Mouse (Mus musculus): ENCODE data around the gene Kcnq5. TPM values are rescaled to one million over a fixed set of nuclear protein-coding genes. Genes with fewer than 3 reads are reported as not detected.

Kcnq5 gene
- total and polyA plus RNA-seq, 2 experiments from 2014 or later, result 2.5 to 11.3 TPM

DNA sequence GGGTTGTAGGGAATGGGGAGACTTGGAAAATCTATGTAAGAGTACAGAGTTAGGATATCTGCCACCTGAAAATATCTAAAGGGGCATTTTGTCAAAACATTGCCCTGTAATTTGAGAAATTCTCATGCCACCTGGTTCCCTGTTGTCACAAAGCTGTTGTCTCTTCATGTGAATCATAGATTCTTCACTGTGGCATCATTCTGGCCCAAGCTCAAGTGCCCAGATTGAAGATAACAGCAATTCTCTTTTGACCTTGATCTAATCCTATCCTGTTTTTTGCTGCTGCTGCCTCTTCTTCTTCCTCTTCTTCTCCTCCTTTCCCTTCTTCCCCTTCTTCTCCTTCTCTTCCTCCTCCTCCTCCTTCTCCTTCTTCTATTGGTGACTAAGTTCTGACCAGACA is 240.5 kb downstream of the Kcnq5 start:
- H3K27ac ChIP-seq (ENCODE audit: low read depth, low read length), result no peak overlapping the region
- no peak overlapping the region for H3K9ac ChIP-seq (replicated peaks; ENCODE audit: low read length, poor library complexity, severe bottlenecking)
- no peak overlapping the region for H3K4me2 ChIP-seq (ENCODE audit: low read depth, low read length, poor library complexity, severe bottlenecking)
- H3K4me3 ChIP-seq (ENCODE audit: low read depth, low read length), result no peak overlapping the region
- H3K9me3 ChIP-seq (ENCODE audit: low read length), result no peaks in the 10 kb centered on the region
- ATAC-seq (ENCODE audit: low FRiP score) (no peak), DNase-seq (ENCODE audit: low spot score) (no peak)
- no peak for TF ChIP-seq CTCF (IDR thresholded peaks at IDR 0.05)
- H3K36me3 ChIP-seq (ENCODE audit: insufficient read depth, low read length), result no peaks in the 10 kb centered on the region
- no peaks in the 10 kb centered on the region for H3K4me1 ChIP-seq (ENCODE audit: insufficient read depth, low read length)
- no peaks in the 10 kb centered on the region for H3K27me3 ChIP-seq (ENCODE audit: insufficient read depth, low read length)

DNA sequence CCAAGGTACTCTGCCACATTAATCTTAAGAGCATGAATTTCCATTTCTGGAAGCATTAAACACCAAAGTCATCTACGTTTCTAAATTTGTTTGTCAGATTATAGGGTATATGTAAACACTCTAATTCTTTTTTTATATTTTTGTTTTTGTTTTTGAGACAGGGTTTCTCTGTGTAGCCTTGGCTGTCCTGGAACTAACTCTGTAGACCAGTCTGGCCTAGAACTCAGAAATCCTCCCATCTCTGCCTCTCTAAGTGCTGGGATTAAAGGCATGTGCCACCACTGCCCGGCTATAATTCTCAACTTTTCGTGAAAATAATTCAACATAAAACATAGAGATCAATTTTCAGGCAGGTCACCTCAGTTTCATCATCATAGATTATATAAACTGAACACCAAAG is 246.9 kb downstream of the Kcnq5 start:
- no peak overlapping the region for H3K4me2 ChIP-seq (ENCODE audit: low read depth, low read length, poor library complexity, severe bottlenecking)
- H3K9ac ChIP-seq (replicated peaks; ENCODE audit: low read length, poor library complexity, severe bottlenecking), result no peak overlapping the region
- H3K36me3 ChIP-seq (ENCODE audit: insufficient read depth, low read length), result no peaks in the 10 kb centered on the region
- H3K27ac ChIP-seq (ENCODE audit: low read depth, low read length), result no peak overlapping the region
- DNase-seq (ENCODE audit: low spot score) (no peak), ATAC-seq (ENCODE audit: low FRiP score) (no peak)
- no peaks in the 10 kb centered on the region for H3K27me3 ChIP-seq (ENCODE audit: insufficient read depth, low read length)
- H3K9me3 ChIP-seq (ENCODE audit: low read length), result no peaks in the 10 kb centered on the region
- no peaks in the 10 kb centered on the region for H3K4me1 ChIP-seq (ENCODE audit: insufficient read depth, low read length)
- 88% methylated on average over 3 of the region's 3 CpGs for WGBS
- TF ChIP-seq CTCF (IDR thresholded peaks at IDR 0.05), result no peak
- H3K4me3 ChIP-seq (ENCODE audit: low read depth, low read length), result no peak overlapping the region

DNA sequence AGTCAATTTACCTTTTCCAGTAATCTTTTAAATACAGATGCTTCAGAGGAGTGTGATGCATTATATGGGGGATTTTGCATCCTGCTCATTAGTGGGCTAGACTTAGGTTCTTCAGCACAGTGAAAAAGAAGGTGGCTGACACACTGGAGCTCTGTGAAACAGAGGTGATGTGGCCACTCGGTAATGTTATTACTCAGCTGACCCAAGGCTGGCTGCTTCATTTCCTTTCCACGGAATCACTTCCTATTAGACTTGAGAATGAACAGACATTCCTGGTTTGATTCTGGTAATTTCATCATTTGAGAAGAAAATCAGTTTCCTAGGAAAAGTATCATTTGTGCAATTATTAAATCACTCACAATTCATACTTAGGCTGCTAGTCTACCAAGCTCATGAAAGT is 249.0 kb downstream of the Kcnq5 start:
- no peaks in the 10 kb centered on the region for H3K4me1 ChIP-seq (ENCODE audit: insufficient read depth, low read length)
- H3K27me3 ChIP-seq (ENCODE audit: insufficient read depth, low read length), result no peaks in the 10 kb centered on the region
- ATAC-seq (ENCODE audit: low FRiP score) (no peak), DNase-seq (ENCODE audit: low spot score) (no peak)
- H3K36me3 ChIP-seq (ENCODE audit: insufficient read depth, low read length), result no peaks in the 10 kb centered on the region
- no peak for TF ChIP-seq CTCF (IDR thresholded peaks at IDR 0.05)
- H3K9me3 ChIP-seq (ENCODE audit: low read length), result no peaks in the 10 kb centered on the region
- H3K27ac ChIP-seq (ENCODE audit: low read depth, low read length), result no peak overlapping the region
- no peak overlapping the region for H3K4me2 ChIP-seq (ENCODE audit: low read depth, low read length, poor library complexity, severe bottlenecking)
- no peak overlapping the region for H3K4me3 ChIP-seq (ENCODE audit: low read depth, low read length)
- 78% methylated on average over 2 of the region's 2 CpGs for WGBS
- H3K9ac ChIP-seq (replicated peaks; ENCODE audit: low read length, poor library complexity, severe bottlenecking), result no peak overlapping the region

GRCm38 (mm10) chr1:21690458-21690857 is 271.3 kb downstream of the Kcnq5 start:
- no peak for TF ChIP-seq CTCF (IDR thresholded peaks at IDR 0.05)
- WGBS, result 59% methylated on average over 2 of the region's 2 CpGs
- no peaks in the 10 kb centered on the region for H3K27me3 ChIP-seq (ENCODE audit: insufficient read depth, low read length)
- ATAC-seq (ENCODE audit: low FRiP score) (no peak), DNase-seq (ENCODE audit: low spot score) (peak; percentile 6)
- no peak overlapping the region for H3K4me3 ChIP-seq (ENCODE audit: low read depth, low read length)
- H3K4me1 ChIP-seq (ENCODE audit: insufficient read depth, low read length), result no peaks in the 10 kb centered on the region
- no peaks in the 10 kb centered on the region for H3K9me3 ChIP-seq (ENCODE audit: low read length)
- H3K9ac ChIP-seq (replicated peaks; ENCODE audit: low read length, poor library complexity, severe bottlenecking), result no peak overlapping the region
- no peak overlapping the region for H3K27ac ChIP-seq (ENCODE audit: low read depth, low read length)
- no peaks in the 10 kb centered on the region for H3K36me3 ChIP-seq (ENCODE audit: insufficient read depth, low read length)
- no peak overlapping the region for H3K4me2 ChIP-seq (ENCODE audit: low read depth, low read length, poor library complexity, severe bottlenecking)

GRCm38 (mm10) chr1:21688918-21689317 is 272.8 kb downstream of the Kcnq5 start:
- no peak for ATAC-seq (ENCODE audit: low FRiP score)
- Histone ChIP-seq H3K27ac (ENCODE audit: low read depth, low read length) (no peak overlapping the region), H3K4me3 (ENCODE audit: low read depth, low read length) (no peak overlapping the region), H3K9me3 (ENCODE audit: low read length) (no peaks in the 10 kb centered on the region), H3K9ac (replicated peaks; ENCODE audit: low read length, poor library complexity, severe bottlenecking) (no peak overlapping the region), H3K36me3 (ENCODE audit: insufficient read depth, low read length) (no peaks in the 10 kb centered on the region), H3K4me1 (ENCODE audit: insufficient read depth, low read length) (no peaks in the 10 kb centered on the region), H3K4me2 (ENCODE audit: low read depth, low read length, poor library complexity, severe bottlenecking) (no peak overlapping the region), H3K27me3 (ENCODE audit: insufficient read depth, low read length) (no peaks in the 10 kb centered on the region)
- 83% methylated on average over 1 of the region's 1 CpGs for WGBS
- TF ChIP-seq CTCF (IDR thresholded peaks at IDR 0.05), result no peak
- no peak for DNase-seq (ENCODE audit: low spot score)

GRCm38 (mm10) chr1:21684444-21684843 is 277.3 kb downstream of the Kcnq5 start:
- Histone ChIP-seq H3K4me2 (ENCODE audit: low read depth, low read length, poor library complexity, severe bottlenecking) (no peak overlapping the region), H3K9ac (replicated peaks; ENCODE audit: low read length, poor library complexity, severe bottlenecking) (no peak overlapping the region), H3K9me3 (ENCODE audit: low read length) (no peaks in the 10 kb centered on the region), H3K4me3 (ENCODE audit: low read depth, low read length) (no peak overlapping the region), H3K27me3 (ENCODE audit: insufficient read depth, low read length) (no peaks in the 10 kb centered on the region), H3K4me1 (ENCODE audit: insufficient read depth, low read length) (no peaks in the 10 kb centered on the region), H3K36me3 (ENCODE audit: insufficient read depth, low read length) (no peaks in the 10 kb centered on the region), H3K27ac (ENCODE audit: low read depth, low read length) (no peak overlapping the region)
- no peak for TF ChIP-seq CTCF (IDR thresholded peaks at IDR 0.05)
- ATAC-seq (ENCODE audit: low FRiP score), result no peak
- no peak for DNase-seq (ENCODE audit: low spot score)
- WGBS, result 88% methylated on average over 3 of the region's 3 CpGs
